Mouse (Mus musculus): ENCODE results near the gene Phxr2.

Phxr2 gene

DNA sequence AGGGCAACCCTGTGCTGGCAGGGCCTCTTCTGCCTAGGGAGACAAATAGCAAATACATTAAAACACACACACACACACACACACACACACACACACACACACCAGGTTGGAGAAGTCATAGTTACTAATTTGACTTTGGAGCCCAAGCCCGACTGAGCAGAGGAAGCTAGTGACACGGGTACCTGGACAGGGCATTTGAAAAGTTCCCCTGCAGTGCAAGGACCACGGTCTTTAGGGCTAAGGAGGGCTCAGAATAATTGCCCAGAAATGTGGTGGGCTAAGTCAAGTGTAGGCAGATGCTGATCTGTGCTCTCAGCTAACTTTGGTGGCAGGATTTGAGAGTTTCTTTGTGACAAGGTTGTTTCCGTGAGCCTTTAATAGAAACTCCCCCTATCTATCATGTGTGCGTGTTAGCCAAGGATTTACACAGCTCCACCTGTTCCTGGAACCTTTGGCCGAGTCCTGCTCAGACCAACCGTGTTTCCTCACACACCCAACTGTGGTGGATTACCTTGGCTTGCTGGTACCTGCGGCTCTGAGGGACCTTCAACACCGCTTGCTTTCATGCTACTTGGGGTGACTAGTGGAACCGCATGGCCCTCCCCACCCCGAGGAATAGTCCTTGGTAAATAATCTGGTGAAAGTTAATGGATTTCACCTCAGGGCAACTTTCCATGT is 6.6 kb upstream of the Phxr2 start:
- no peak for DNase-seq (ENCODE audit: low read depth, low spot score)

GRCm38 (mm10) chr10:99132189-99132588 is 6.1 kb upstream of the Phxr2 start:
- peak; percentile 53 for DNase-seq (ENCODE audit: low read depth, low spot score)

DNA sequence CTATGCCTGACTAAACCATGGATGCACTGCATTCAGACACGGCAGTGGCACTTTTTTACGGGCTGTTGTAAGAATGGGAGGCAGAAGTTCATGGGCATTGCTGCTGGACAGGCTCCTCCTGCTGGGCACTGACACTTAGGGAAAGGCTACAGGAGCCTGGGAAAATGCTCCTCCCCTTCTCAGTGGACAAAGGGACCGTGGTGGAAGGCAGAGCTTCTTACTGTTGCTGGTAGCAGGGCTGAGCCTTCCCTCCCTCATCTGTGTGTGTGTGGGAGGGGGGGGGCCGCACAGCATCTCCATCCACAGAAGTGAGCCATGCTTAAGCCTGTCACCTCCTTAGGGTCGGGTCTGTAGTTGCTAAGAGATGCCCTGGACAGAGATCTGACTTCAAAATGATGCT is 5.2 kb upstream of the Phxr2 start:
- peak; percentile 48 for DNase-seq (ENCODE audit: low read depth, low spot score)

DNA sequence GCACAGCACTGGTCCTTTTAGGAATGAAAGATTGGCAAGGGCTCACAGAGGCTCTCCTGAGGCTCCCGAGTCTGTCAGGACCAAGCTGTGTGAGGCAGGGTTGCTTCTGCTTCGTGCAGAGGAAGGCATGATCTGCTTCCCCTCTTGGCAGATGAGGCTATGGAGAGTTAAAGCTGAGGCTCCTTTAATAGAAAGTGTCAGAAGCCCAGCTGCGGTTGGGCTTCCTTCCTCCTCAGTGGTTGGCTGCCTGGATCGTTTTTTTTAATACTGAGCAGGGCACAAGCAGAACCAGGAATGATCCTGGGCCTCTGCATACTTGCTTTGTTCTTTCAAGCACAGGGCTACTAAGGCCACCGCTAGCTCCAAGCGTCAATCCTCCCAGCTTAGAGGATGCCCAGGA is 4.5 kb upstream of the Phxr2 start:
- peak; percentile 60 for DNase-seq (ENCODE audit: low read depth, low spot score)

DNA sequence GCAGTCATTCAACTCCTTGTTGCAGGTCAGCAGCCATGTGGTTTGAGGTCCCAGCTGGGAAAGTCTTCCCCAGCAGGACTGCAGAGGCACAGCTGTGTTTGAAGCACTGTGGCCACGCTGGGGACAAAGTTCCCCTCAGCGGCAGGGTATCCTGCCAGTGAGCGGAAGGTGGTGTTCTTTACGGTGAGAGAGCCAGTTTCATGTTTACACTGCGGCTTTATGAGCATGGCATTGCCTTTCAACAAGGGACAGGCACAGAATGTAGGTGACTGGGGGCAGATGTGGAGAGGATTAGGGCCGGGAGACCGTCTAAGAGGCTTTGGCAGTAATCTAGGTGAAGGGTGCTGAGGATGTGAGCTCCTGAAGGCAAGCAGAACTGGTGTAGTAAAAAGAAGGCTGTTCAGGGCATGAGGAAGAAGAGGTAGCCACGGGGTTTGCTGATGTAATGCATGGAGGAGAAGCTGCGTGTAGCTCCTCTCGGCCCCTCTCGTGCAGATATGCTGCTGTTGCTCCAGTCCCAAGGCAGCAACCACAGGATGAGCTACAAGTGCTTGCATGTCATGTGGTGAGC is 1.7 kb upstream of the Phxr2 start:
- peak; percentile 22 for DNase-seq (ENCODE audit: low read depth, low spot score)

DNA sequence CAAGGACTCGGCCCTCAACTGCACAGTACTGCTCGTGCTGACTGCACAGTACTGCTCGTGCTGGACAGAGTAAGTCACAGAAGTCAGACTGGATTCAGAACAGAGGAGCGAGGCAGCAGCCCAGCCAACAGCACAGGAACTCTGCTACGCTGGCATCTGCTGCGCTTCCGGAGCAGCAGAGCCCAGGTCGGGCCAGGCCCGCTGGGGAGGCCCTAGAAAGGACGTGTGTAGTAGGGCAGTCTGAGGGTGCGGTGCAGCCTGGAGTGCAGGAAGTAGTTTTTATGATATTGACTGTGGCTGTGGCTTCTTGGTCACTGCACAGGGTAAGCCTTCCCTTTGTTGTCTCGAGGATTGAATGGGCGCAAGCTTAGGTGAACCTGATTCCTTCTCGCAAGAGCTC is 829 bp upstream of the Phxr2 start:
- no peak for DNase-seq (ENCODE audit: low read depth, low spot score)

GRCm38 (mm10) chr10:99119471-99119870 is 6.7 kb downstream of the Phxr2 start:
- DNase-seq (ENCODE audit: low read depth, low spot score) = no peak

DNA sequence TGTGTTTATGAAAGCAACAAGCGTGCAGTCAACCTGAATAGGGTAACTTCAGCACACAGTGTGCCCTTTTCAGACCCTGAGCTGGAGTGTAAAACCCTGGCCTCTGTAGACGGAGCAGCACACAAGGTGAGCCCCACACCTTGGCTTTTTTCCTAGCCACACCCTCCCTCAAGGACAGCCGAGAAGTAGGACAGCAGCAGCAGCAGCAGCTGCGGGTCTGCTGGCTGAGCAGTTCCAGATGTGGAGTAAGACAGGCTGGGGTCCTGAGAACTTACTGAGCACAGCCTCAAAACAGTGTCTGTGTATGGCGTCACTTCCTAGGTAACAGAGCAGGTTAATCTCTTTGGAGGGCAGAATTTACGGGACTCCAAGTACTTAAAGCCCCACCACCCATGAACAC is 7.4 kb downstream of the Phxr2 start:
- DNase-seq (ENCODE audit: low read depth, low spot score) = no peak

- no peak for DNase-seq (ENCODE audit: low read depth, low spot score)
Measured at GRCm38 (mm10) chr10:99117876-99118275, 8.2 kb downstream of the Phxr2 start.

GRCm38 (mm10) chr10:99116650-99117615 is 9.2 kb downstream of the Phxr2 start:
- no peak for DNase-seq (ENCODE audit: low read depth, low spot score)

DNA sequence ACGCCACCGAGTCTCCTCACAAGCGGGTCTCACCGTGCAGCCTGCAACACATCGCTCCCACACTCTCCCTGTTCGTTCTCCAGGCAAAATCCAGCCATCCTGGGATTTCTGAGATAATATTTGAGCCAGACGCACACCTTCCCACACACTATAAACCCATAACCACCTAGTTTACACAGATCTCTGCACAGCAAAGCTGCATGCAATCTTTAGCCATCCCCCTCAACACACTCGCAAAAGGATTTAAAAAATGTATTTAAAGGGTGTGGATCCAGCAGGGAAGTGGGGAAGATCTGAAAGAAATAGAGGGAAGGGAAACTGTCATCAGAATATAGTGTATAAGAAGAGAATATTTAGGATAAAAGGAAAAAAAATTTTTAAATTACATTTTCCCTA is 9.9 kb downstream of the Phxr2 start:
- peak; percentile 26 for DNase-seq (ENCODE audit: low read depth, low spot score)

DNA sequence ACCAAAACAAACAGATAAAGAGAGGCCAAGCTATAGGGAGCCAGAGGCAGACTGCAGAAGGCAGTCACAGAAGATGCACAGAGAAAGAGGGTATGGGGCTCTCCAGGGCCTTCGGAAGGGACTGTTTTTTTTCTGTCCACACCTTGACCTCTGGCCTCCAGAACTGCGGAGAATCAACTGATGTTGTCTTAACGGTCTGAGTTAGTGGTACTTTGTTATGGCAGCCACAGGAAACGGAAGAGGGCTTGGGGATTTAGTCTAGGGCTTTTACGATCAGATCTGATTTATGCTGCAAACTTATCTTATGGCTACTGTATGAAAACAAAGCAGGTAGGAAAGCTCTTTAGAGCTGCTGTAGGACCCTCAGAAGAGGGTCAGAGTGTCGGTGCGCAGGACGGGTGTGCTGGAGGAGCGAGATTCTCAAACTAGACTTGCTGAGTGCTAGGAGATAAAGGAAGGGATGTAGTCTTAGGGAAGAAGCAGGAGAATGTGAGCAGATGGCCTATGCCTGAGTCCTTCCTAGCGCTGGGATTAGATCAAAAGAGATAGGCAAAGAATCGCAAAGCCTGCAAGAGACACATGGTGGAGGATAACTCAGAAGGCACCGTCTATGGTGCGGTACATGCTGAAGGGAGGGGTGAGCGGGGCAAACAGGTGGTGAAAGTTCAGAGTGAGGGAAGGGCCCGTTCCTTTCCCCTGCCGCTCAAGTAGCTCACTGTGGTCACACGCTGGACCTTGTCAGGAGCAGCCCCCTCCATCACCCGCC is 10.5 kb downstream of the Phxr2 start:
- peak; percentile 42 for DNase-seq (ENCODE audit: low read depth, low spot score)

DNA sequence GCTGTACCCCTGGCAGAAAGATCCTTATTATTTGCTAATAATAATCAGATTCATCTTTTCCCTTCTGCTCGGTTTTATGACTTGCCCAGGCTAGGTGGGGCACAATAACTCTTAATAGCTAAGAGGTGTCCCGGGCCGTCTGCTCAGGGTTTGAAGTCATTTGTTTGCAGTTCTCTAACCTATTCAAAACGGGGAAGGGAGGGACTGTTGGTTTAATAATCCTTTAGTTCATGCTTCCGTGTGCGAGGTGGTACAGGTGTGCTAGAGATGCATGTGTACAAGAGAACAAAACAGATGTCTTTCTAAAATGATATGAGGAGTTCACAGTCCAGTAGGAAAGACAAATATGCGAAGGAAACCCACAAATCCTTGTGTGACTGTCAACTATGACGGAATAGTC is 11.8 kb downstream of the Phxr2 start:
- no peak for DNase-seq (ENCODE audit: low read depth, low spot score)

GRCm38 (mm10) chr10:99113533-99113932 is 12.6 kb downstream of the Phxr2 start:
- no peak for DNase-seq (ENCODE audit: low read depth, low spot score)

DNA sequence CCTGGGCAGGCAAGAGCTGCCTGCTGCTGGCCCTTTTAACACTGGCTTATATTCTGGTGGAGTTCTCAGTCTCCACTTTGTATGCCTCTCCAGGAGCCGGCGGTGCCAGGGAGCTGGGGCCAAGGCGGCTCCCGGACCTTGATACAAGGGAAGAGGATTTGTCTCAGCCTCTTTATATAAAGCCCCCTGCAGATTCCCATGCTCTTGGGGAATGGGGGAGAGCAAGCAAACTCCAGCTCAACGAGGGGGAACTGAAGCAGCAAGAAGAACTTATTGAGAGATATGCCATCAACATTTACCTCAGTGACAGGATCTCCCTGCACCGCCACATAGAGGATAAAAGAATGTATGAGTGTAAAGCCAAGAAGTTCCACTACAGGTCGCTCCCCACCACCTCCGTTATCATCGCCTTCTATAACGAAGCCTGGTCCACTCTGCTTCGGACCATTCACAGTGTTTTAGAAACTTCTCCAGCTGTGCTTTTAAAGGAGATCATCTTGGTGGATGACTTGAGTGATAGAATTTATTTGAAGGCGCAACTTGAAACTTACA is 17.6 kb downstream of the Phxr2 start:
- DNase-seq (ENCODE audit: low read depth, low spot score) = no peak

- peak; percentile 74 for DNase-seq (ENCODE audit: low read depth, low spot score)
Measured at GRCm38 (mm10) chr10:99107964-99108363, 18.2 kb downstream of the Phxr2 start, which contains the start of gene Galnt4. Gene Galnt4 (plus strand): TSS chr10:99108159.

DNA sequence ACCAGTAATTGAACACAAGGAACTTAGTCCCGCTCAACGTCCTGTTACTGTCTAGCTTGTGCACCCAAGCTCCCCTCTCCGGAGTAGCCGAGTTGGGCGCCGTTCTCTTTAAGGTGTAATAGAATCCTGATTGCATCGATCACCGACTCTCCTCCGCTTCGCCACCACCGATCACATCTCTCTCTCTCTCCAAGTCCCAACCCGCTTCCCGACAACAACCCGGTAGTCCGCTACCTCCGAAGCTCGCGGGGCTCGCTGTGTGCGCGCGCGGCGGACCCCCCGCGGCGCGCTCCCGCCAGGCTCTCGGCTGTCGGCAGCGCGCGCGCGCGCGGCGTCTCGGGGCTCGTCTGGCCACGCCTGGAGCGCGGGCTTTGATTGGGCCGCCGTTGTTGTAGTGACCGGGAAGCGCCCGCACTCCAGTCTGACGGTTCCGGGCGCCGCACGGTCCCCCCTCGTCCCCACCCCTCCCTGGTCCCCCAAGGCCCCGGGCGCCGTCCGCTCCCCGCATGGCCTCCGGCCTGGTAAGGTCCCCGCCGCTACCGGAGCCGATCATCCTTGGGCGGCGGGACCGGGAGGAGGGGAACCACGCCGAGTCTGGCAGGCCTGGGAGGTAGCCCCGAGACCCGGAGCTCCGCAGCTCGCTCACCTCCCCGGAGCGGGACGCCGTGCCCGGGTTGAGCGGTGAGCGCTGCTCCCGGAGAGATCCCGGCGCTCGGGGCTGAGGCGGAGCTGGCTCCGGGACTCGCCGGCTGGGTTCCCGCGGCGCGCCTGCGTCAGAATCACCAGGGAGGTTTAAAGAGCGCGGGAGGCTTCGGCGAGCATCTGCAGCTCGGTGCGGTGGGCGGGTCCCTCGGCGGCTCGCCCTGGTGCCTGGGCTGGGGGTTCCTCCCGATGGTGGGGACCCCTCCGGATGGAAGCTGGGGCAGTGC is 19.2 kb downstream of the Phxr2 start, which contains the start of gene Poc1b:
Gene Poc1b, plus strand, starts transcription at position 334 of the 929 bp plus-strand sequence.
- DNase-seq (ENCODE audit: low read depth, low spot score) = peak; percentile 94

DNA sequence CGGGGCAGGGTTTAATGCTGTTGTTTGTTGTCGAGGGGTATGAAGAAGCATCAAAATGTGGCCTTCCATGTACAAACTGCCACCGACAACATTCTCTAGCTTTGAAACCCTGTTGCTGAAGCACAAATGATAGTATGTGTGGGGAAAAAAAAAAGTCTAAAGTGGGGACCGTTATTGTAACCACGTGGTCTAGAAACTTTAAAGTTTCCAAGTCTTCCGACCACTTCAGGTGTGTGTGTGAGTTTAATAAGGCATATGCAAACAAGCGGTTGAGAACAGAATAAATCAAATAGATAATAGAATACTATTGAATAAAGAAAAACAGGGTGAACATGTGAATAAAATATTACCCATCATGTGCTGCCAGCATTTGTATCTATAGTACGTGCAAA is 19.8 kb downstream of the Phxr2 start:
- no peak for DNase-seq (ENCODE audit: low read depth, low spot score)

- no peak for DNase-seq (ENCODE audit: low read depth, low spot score)
Measured at GRCm38 (mm10) chr10:99105522-99105921, 20.6 kb downstream of the Phxr2 start.

DNA sequence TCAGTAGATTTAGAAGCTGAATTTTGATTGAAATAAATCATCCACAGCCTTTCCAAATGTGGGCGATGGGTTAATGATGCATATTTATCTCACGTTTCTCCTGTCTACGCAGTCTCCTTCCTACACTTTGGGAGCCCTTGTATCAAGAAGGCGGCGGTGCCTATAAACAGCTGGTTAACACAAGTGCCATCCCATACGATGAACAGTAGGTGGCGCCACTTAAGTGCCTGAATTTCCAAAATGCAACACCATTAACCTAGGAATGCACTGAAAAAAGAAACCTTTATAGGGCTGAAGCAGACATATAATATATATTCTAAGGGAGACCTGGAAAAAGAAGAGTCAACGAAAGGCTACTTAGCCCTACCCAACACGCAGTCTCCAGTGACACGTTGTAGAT is 28.8 kb downstream of the Phxr2 start:
- peak; percentile 78 for DNase-seq (ENCODE audit: low read depth, low spot score)
